Mouse (Mus musculus) stomach, postnatal 0 days (tissue): ENCODE measurements around the gene Cxcr4. TPM values are rescaled to one million over a fixed set of nuclear protein-coding genes. Genes with fewer than 3 reads are reported as not detected.

Source experiments
- ATAC-seq: fragments of 200-750 bp; cut with Nextera tagmentation; 2 replicates; pipeline ENCODE4 v1.8.0; 2017; ENCODE audit not compliant: low FRiP score, low TSS enrichment
- DNase-seq: peaks from one replicate; pipeline ENCODE4 v3.0.0-alpha.2; 2016; ENCODE audit warnings: low spot score
- H3K27ac ChIP-seq: fragments of 300-500 bp; sonication (generic); replicated peaks from 2 replicates; pipeline ENCODE4 v1.5.1; 2014; ENCODE audit warnings: mild to moderate bottlenecking, control low read depth
- H3K27me3 ChIP-seq: fragments of 300-500 bp; sonication (generic); 2 replicates; pipeline ENCODE4 v1.6.1; 2014; ENCODE audit warnings: low read length; ENCODE audit not compliant: control insufficient read depth, insufficient read depth
- H3K36me3 ChIP-seq: fragments of 300-500 bp; sonication (generic); 2 replicates; pipeline ENCODE4 v1.6.1; 2014; ENCODE audit warnings: low read length, mixed read lengths; ENCODE audit not compliant: control insufficient read depth, insufficient read depth
- H3K4me1 ChIP-seq: fragments of 300-500 bp; sonication (generic); replicated peaks from 2 replicates; pipeline ENCODE4 v1.6.1; 2014; ENCODE audit warnings: antibody characterized with exemption; ENCODE audit not compliant: control insufficient read depth, insufficient read depth
- H3K4me2 ChIP-seq: fragments of 300-500 bp; sonication (generic); replicated peaks from 2 replicates; pipeline ENCODE4 v1.6.1; 2014; ENCODE audit warnings: low read depth, mild to moderate bottlenecking, control low read depth, moderate library complexity
- H3K4me3 ChIP-seq: fragments of 300-500 bp; sonication (generic); 2 replicates; pipeline ENCODE4 v1.5.1; 2014; ENCODE audit warnings: low read depth, low read length, control low read depth
- H3K9ac ChIP-seq: fragments of 300-500 bp; sonication (generic); 2 replicates; pipeline ENCODE4 v1.6.1; 2014; ENCODE audit warnings: mild to moderate bottlenecking, low read length, control low read depth, mixed read lengths
- H3K9me3 ChIP-seq: fragments of 300-500 bp; sonication (generic); 2 replicates; pipeline ENCODE4 v1.6.1; 2016; ENCODE audit warnings: low read length; ENCODE audit not compliant: control insufficient read depth
- CTCF ChIP-seq: IDR thresholded peaks from 2 replicates; pipeline ENCODE4 v1.5.1; 2016; ENCODE audit warnings: antibody characterized with exemption, low read depth, mild to moderate bottlenecking, moderate library complexity
- EP300 ChIP-seq: optimal IDR thresholded peaks from 2 replicates; pipeline ENCODE3; 2016; ENCODE audit warnings: antibody characterized with exemption
- WGBS: fragments of 180-500 bp; shearing (Covaris S2); extraction: QIAGEN DNeasy Blood & Tissue Kit; methylation state at CpG from one replicate; pipeline ENCODE4 v1.1.7; 2014; 5-methylcytosine and 5-hydroxymethylcytosine counted together
- polyA plus RNA-seq: library from polyadenylated mRNA; unstranded; fragments of >200 nt; fragmentation: Nextera tagmentation; extraction: Ambion mirVana; gene quantifications from 2 replicates; pipeline ENCODE4 v1.2.1, GENCODE M21; 2015

The Cxcr4 gene
- polyA plus RNA-seq, 1 experiment from 2014 or later = 2.0 TPM

- Histone ChIP-seq H3K27ac (no peak overlapping the region), H3K27me3 (no peaks in the 10 kb centered on the region), H3K36me3 (no peaks in the 10 kb centered on the region), H3K9me3 (no peaks in the 10 kb centered on the region), H3K4me3 (no peak overlapping the region), H3K9ac (no peak overlapping the region), H3K4me2 (no peak overlapping the region), H3K4me1 (no peaks in the 10 kb centered on the region)
- ATAC-seq (no peak), DNase-seq (no peak)
- no peak for TF ChIP-seq EP300
- TF ChIP-seq CTCF = no peak
- 61% methylated on average over 6 of the region's 6 CpGs for WGBS
Measured at GRCm38 (mm10) chr1:128632522-128632921, 40.4 kb upstream of the Cxcr4 start.

DNA sequence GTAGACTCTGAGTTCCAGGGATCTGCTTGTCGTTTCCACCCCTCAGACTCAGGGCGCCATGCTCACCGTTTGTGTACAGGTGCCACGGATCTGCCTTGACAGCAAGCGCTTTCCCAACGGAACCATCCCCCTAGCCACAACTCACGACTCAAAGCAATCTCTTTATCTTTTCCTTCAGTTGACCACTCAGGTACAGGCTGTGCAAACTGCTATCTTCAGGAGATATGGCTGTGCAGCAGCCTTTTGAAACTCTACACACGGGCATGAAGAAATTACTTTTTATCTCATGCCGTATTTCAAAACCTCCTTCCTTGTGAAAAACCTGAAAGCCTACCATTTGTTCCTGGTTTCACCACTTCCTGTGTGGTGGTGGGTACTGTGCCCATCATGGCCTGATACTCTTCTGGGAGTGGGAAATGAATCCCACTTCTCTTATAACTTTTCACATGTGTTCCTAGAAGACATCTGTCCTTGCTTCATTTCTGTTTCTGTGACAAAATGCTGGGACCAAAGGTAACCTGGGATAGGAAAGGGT lies 34.1 kb upstream of the Cxcr4 start:
- DNase-seq = no peak
- Histone ChIP-seq H3K4me1 (no peaks in the 10 kb centered on the region), H3K27ac (no peak overlapping the region), H3K36me3 (no peaks in the 10 kb centered on the region), H3K9me3 (no peaks in the 10 kb centered on the region), H3K27me3 (no peaks in the 10 kb centered on the region), H3K4me3 (no peak overlapping the region), H3K4me2 (no peak overlapping the region), H3K9ac (no peak overlapping the region)
- 60% methylated on average over 9 of the region's 9 CpGs for WGBS
- ATAC-seq = no peak
- no peak for TF ChIP-seq EP300
- no peak for TF ChIP-seq CTCF

DNA sequence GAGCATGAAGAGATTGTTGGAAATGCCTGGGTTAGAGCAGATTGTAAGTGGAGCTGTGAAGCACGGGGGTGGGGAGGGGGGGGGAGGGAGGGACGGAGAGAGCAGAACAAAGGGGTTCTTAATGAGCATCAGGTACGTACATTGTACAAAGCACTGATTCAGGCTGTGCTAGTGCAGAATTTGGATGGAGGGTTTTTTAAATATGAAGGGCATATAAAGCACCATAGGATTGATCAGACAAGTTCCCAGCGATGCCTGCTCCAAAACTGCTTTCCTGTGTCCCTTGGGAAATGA lies 31.4 kb upstream of the Cxcr4 start:
- no peaks in the 10 kb centered on the region for H3K36me3 ChIP-seq
- TF ChIP-seq CTCF (no peak), EP300 (no peak)
- H3K4me3 ChIP-seq = no peak overlapping the region
- 41% methylated on average over 4 of the region's 4 CpGs for WGBS
- DNase-seq (no peak), ATAC-seq (no peak)
- H3K9me3 ChIP-seq = no peaks in the 10 kb centered on the region
- no peak overlapping the region for H3K9ac ChIP-seq
- no peak overlapping the region for H3K27ac ChIP-seq
- H3K4me1 ChIP-seq = no peaks in the 10 kb centered on the region
- H3K4me2 ChIP-seq = no peak overlapping the region
- no peaks in the 10 kb centered on the region for H3K27me3 ChIP-seq

DNA sequence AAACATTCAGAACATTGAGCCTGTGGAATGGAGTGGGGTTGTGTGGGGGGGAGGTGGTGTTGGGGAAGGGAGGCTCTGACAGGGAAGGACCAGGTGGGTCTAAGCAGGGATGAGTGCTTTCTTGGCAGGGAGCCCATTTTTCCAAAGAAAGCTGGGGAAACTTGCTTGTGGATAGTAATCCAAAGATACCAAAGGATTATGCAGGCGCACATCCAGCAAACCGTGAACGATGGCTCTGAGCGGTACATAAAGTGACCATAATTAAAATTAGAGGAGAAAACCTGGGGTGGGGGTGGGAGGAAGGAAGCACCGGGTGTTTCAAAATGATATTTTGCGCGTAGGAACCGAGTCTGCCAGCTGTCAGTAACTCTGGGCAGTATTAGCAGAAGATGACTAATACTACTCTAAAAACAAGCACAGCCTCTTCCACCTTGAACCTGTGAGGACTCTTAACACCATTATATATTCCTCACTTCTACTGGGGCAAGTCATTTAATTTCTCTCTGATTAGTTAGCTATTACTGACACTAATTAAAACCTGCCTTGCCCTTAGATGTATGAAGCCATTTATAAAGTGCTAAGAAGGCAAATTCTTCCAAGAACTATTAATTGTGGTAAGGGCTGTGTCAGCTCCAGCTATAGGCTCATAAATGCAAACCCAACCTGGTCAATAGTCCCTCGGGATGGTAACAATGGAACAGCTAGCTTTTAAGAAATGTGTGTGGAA lies 30.9 kb upstream of the Cxcr4 start:
- H3K9ac ChIP-seq = no peak overlapping the region
- H3K4me2 ChIP-seq = no peak overlapping the region
- no peak for DNase-seq
- WGBS = 19% methylated on average over 9 of the region's 9 CpGs
- no peaks in the 10 kb centered on the region for H3K27me3 ChIP-seq
- H3K27ac ChIP-seq = no peak overlapping the region
- no peaks in the 10 kb centered on the region for H3K36me3 ChIP-seq
- TF ChIP-seq EP300 (no peak), CTCF (no peak)
- H3K4me3 ChIP-seq = no peak overlapping the region
- H3K9me3 ChIP-seq = no peaks in the 10 kb centered on the region
- no peaks in the 10 kb centered on the region for H3K4me1 ChIP-seq
- ATAC-seq = 0 out of 2 replicates have a peak, but pooled peaks have one; percentile 61

GRCm38 (mm10) chr1:128617654-128618310 lies 25.7 kb upstream of the Cxcr4 start:
- ATAC-seq (no peak), DNase-seq (no peak)
- no peaks in the 10 kb centered on the region for H3K36me3 ChIP-seq
- no peaks in the 10 kb centered on the region for H3K27me3 ChIP-seq
- H3K9ac ChIP-seq = no peak overlapping the region
- H3K4me2 ChIP-seq = no peak overlapping the region
- WGBS = 87% methylated on average over 13 of the region's 13 CpGs
- no peak overlapping the region for H3K4me3 ChIP-seq
- no peak for TF ChIP-seq CTCF
- no peak for TF ChIP-seq EP300
- H3K27ac ChIP-seq = no peak overlapping the region
- no peaks in the 10 kb centered on the region; the same call in 1 of the 2 replicates for H3K4me1 ChIP-seq
- H3K9me3 ChIP-seq = no peaks in the 10 kb centered on the region

DNA sequence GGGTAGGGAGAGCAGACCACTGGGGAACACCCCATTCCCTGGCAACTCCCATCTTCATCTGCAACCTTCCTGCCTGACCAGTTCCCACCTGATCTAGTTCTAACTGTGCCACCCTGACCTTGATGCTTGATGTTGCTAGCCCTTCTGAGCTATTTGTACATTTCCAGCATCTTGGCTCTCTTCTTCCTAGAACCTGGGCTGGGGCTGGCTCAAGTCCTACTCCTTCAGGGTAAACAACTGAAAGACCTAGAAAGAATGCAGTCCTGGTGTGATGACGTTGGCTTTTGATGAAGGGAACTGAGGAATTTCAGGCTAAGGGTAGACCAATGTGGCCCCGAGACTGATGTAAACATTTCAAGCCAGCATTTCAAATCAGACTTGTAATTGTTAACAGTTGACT lies 24.5 kb upstream of the Cxcr4 start:
- Histone ChIP-seq H3K9me3 (no peaks in the 10 kb centered on the region), H3K9ac (no peak overlapping the region), H3K27ac (no peak overlapping the region), H3K36me3 (no peaks in the 10 kb centered on the region), H3K27me3 (no peaks in the 10 kb centered on the region), H3K4me2 (no peak overlapping the region), H3K4me1 (no peaks in the 10 kb centered on the region; the same call in 1 of the 2 replicates), H3K4me3 (no peak overlapping the region)
- WGBS = 24% methylated on average over 2 of the region's 2 CpGs
- DNase-seq (no peak), ATAC-seq (no peak)
- TF ChIP-seq EP300 = no peak
- no peak for TF ChIP-seq CTCF
